Mouse (Mus musculus) forebrain, embryonic 16.5 days (tissue): ENCODE measurements around the gene Slc10a7. TPM values are rescaled to one million over a fixed set of nuclear protein-coding genes. Genes with fewer than 3 reads are reported as not detected.
"Not testable (repeated sequence)": the region's sequence is repeated elsewhere in the genome, so short reads cannot be mapped to it uniquely, and the experiment has no call there.

ENCODE experiments used
- ATAC-seq: fragments of 200-750 bp; cut with Nextera tagmentation; 2 replicates; pipeline ENCODE4 v1.8.0; 2017; ENCODE audit warnings: mild to moderate bottlenecking, moderate library complexity
- H3K27ac ChIP-seq: fragments of 300-500 bp; sonication (generic); 2 replicates; pipeline ENCODE4 v1.5.1; 2014; ENCODE audit warnings: low read length, control low read depth
- H3K27me3 ChIP-seq: fragments of 300-500 bp; sonication (generic); replicated peaks from 2 replicates; pipeline ENCODE4 v1.6.1; 2014; ENCODE audit warnings: low read length; ENCODE audit not compliant: control insufficient read depth, insufficient read depth
- H3K36me3 ChIP-seq: fragments of 300-500 bp; sonication (generic); 2 replicates; pipeline ENCODE4 v1.6.1; 2014; ENCODE audit not compliant: control insufficient read depth, insufficient read depth
- H3K4me1 ChIP-seq: fragments of 300-500 bp; sonication (generic); replicated peaks from 2 replicates; pipeline ENCODE4 v1.6.1; 2014; ENCODE audit warnings: low read length; ENCODE audit not compliant: control insufficient read depth, insufficient read depth
- H3K4me2 ChIP-seq: fragments of 300-500 bp; sonication (generic); 2 replicates; pipeline ENCODE4 v1.6.1; 2014; ENCODE audit warnings: mild to moderate bottlenecking, low read length, control low read depth
- H3K4me3 ChIP-seq: fragments of 300-500 bp; sonication (generic); replicated peaks from 2 replicates; pipeline ENCODE4 v1.5.1; 2014; ENCODE audit warnings: mild to moderate bottlenecking, low read length, control low read depth
- H3K9ac ChIP-seq: fragments of 300-500 bp; sonication (generic); replicated peaks from 2 replicates; pipeline ENCODE4 v1.6.1; 2014; ENCODE audit warnings: low read depth, low read length, control low read depth
- H3K9me3 ChIP-seq: fragments of 300-500 bp; sonication (generic); 2 replicates; pipeline ENCODE4 v1.6.1; 2016; ENCODE audit warnings: low read length; ENCODE audit not compliant: control insufficient read depth
- WGBS: fragments of 180-500 bp; shearing (Covaris S2); extraction: QIAGEN DNeasy Blood & Tissue Kit; methylation state at CpG from one replicate; pipeline ENCODE4 v1.1.7; 2014; 5-methylcytosine and 5-hydroxymethylcytosine counted together
- polyA plus RNA-seq: library from polyadenylated mRNA; unstranded; fragments of >200 nt; fragmentation: Nextera tagmentation; extraction: Ambion mirVana; gene quantifications from 2 replicates; pipeline ENCODE4 v1.2.1, GENCODE M21; 2015

The Slc10a7 gene
- polyA plus RNA-seq, 1 experiment from 2014 or later: 9.9 TPM

DNA sequence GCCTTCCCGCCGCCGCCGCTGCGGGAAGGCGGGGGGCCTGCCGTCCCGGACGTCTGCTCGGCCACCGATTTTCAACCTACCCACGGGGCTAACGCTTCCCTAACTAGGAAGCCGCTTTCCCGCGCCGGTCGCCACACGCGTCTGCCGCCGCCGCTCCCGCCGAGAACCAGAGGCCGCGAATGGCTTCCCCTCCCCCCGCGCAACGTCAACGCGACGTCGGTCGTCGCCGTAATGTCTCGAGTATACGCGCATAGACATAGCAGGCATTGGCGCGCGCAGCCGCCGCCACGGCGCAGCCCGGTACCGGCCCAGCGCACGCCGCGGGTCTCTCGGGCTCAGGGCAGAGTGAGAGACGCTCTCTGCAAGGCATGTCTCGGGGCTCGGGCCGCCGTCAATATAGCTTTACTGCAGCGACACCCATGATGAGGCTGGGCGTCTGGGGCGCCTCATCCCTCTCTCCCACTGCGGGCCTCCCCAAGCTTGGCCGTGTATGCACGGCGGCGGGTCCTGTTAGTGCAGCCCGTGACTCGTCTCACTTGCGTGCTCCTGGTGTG lies 350 bp upstream of the Slc10a7 start, which contains the start of gene Rbmxl1:
TSS of gene Rbmxl1 (minus strand) at position 180 of the 554 bp plus-strand sequence.
- WGBS: under 1% methylated on average over 70 of the region's 70 CpGs
- Histone ChIP-seq H3K36me3 (peaks cover 15% of the 10 kb centered on the region), H3K9me3 (no peaks in the 10 kb centered on the region), H3K4me2 (peak within 1 kb of the TSS; percentile 86), H3K27me3 (no peaks in the 10 kb centered on the region), H3K9ac (peak within 1 kb of the TSS; percentile 97), H3K4me3 (peak within 1 kb of the TSS; percentile 96), H3K4me1 (peaks cover 14% of the 10 kb centered on the region), H3K27ac (peak within 1 kb of the TSS; percentile 98)
- ATAC-seq: peak; percentile 92

DNA sequence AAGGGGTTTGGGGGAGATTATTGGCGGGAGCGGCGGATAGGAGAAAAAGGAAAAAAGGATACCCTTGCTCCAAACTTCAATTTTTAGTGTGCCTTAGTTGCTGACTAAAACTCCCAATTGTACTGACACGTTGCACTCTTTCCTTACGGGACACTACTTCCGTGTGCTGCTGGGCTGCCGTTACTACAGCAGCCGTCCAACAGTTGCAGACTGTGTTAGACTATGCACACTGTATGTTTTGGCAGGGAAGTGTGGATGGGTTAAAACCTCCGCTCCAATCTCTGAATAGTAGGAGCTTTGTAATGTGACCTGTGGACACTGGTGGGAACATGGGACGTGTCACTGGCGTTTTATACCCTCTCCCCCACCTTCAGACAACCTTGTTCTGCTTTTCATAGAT lies 948 bp downstream of the Slc10a7 start:
- Histone ChIP-seq H3K4me2 (peak overlapping the region; percentile 86), H3K36me3 (peaks cover 3% of the 10 kb centered on the region), H3K27me3 (no peaks in the 10 kb centered on the region), H3K4me1 (peaks cover 14% of the 10 kb centered on the region), H3K27ac (peak overlapping the region; percentile 98), H3K9ac (peak overlapping the region; percentile 97), H3K4me3 (peak overlapping the region; percentile 96), H3K9me3 (no peaks in the 10 kb centered on the region)
- no peak for ATAC-seq
- WGBS: 0% methylated on average over 11 of the region's 11 CpGs

DNA sequence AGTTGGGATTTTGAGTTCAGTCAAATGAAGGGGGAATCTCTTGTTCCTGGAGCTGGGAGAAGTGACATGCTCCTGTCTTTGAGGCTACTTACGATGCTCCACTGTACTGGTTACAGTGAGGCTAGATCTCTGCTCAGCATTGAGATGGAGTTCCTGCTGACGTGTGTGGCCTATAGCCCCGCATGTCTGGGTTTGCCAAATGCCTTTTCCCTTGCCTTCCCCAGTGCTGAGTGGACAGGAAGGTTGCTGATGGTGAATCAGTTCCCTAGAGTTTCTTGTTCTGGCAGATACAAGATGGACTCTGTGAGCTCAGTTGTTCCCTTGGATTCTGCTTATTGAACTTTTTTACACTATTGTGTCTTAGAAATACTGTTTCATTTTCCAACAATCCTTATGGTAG lies 1.8 kb downstream of the Slc10a7 start:
- WGBS: 57% methylated on average over 3 of the region's 3 CpGs
- H3K9ac ChIP-seq: no peak overlapping the region
- H3K4me3 ChIP-seq: no peak overlapping the region

DNA sequence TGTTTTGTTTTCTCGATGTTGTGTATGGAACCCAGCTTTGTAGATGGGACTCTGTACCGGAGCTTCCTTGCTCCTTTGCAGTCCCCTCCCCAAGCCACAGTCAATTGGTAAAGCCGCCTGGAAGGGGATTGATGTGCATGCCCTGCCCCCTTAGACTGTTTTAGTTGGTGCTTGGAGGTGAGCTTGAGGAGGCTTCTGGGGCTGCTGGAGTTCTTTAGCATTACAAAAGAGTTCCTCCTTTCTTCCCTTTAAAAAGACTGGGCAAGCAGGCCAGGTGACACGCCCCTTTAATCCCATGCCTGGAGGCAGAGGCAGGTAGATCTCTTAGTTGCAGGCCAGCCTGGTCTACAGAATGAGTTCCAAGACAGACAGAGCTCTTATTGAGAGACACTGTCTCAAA lies 4.0 kb downstream of the Slc10a7 start:
- ATAC-seq: no peak
- no peaks in the 10 kb centered on the region for H3K27me3 ChIP-seq
- H3K4me1 ChIP-seq: peaks cover 8% of the 10 kb centered on the region
- no peak overlapping the region for H3K4me2 ChIP-seq
- H3K4me3 ChIP-seq: no peak overlapping the region
- H3K27ac ChIP-seq: no peak overlapping the region
- H3K9ac ChIP-seq: no peak overlapping the region
- no peaks in the 10 kb centered on the region for H3K9me3 ChIP-seq
- peaks cover 3% of the 10 kb centered on the region; the same call in 1 of the 2 replicates for H3K36me3 ChIP-seq
- 84% methylated on average over 4 of the region's 4 CpGs for WGBS

More for the DNA sequence above, 1.8 kb downstream of the Slc10a7 start:
- no peak for ATAC-seq
- Histone ChIP-seq H3K27me3 (no peaks in the 10 kb centered on the region), H3K27ac (no peak overlapping the region), H3K9me3 (no peaks in the 10 kb centered on the region), H3K36me3 (peaks cover 6% of the 10 kb centered on the region), H3K4me1 (peaks cover 14% of the 10 kb centered on the region), H3K4me2 (no peak overlapping the region)

DNA sequence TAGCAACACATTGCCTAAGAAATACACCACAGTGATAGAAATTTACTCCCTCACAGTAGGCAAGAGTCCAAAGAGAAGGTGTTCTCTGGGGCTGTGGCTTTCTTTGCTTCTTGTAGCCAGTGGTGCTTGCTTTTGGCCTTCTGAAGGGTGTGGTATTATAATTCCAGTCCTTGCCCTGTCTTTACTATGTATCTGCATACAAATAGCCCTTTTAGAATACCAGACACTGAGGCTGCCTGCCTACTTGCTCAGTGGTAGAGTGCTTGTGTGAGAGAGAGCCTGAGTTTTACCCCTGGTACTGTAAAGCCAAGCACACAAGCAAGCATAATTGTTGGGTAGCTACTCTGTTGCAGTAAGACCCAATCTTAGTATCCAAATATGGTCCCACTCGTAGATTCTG lies 5.6 kb downstream of the Slc10a7 start:
- H3K9ac ChIP-seq: no peak overlapping the region
- WGBS: 89% methylated on average over 1 of the region's 1 CpGs
- H3K36me3 ChIP-seq: peaks cover 3% of the 10 kb centered on the region; the same call in 1 of the 2 replicates
- peaks cover 8% of the 10 kb centered on the region for H3K4me1 ChIP-seq
- no peak overlapping the region for H3K4me2 ChIP-seq
- H3K4me3 ChIP-seq: no peak overlapping the region
- no peak for ATAC-seq
- H3K9me3 ChIP-seq: no peaks in the 10 kb centered on the region
- no peak overlapping the region for H3K27ac ChIP-seq
- H3K27me3 ChIP-seq: no peaks in the 10 kb centered on the region

DNA sequence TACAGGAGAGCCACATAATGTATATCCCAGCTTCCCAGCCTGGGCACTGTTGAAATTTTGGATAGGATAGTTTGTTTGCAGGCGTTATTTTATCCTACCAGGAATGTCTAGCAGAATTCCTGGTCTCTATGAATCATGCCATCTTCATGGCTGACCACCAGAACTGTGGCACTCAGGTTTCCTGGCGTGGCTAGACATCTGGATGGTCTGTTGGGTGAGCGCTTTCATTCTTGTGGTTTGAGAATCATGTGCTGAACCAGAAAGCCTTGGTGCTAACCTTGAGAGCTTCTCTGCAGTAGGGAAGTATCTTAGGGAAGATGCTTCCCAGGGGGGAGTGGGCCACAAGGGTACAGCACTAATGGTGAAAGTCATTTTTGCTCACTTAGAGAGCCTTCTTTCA lies 6.0 kb downstream of the Slc10a7 start:
- H3K9me3 ChIP-seq: no peaks in the 10 kb centered on the region
- no peaks in the 10 kb centered on the region for H3K27me3 ChIP-seq
- ATAC-seq: no peak
- WGBS: 97% methylated on average over 3 of the region's 3 CpGs
- H3K4me3 ChIP-seq: no peak overlapping the region
- no peak overlapping the region for H3K4me2 ChIP-seq
- no peak overlapping the region for H3K27ac ChIP-seq
- H3K9ac ChIP-seq: no peak overlapping the region
- H3K36me3 ChIP-seq: peaks cover 3% of the 10 kb centered on the region; the same call in 1 of the 2 replicates
- peaks cover 7% of the 10 kb centered on the region for H3K4me1 ChIP-seq

DNA sequence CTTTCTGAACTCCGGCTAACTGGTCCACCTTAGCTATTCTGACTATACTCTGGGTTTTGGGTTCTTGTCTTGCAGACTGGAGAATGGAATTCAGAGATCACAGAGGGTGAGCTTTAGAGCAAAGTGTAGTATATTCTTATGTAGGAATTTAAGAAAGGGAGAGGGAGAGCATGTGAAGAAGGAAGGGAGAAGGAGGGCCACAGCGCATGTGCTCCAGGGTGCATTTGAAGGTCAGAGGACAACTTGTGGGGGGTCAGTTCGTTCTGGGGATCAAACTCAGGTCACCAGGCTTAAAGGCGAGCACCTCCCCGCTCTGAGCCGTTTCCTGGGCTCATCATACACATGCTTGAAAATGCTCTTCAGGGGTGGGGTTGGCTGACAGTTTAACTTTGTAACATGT lies 24.8 kb downstream of the Slc10a7 start:
- H3K9ac ChIP-seq: no peak overlapping the region
- no peaks in the 10 kb centered on the region for H3K4me1 ChIP-seq
- H3K4me2 ChIP-seq: no peak overlapping the region
- 83% methylated on average over 6 of the region's 6 CpGs for WGBS
- H3K9me3 ChIP-seq: no peaks in the 10 kb centered on the region
- no peak for ATAC-seq
- peaks cover 5% of the 10 kb centered on the region; the same call in 1 of the 2 replicates for H3K36me3 ChIP-seq
- no peaks in the 10 kb centered on the region for H3K27me3 ChIP-seq
- H3K4me3 ChIP-seq: no peak overlapping the region
- no peak overlapping the region for H3K27ac ChIP-seq

DNA sequence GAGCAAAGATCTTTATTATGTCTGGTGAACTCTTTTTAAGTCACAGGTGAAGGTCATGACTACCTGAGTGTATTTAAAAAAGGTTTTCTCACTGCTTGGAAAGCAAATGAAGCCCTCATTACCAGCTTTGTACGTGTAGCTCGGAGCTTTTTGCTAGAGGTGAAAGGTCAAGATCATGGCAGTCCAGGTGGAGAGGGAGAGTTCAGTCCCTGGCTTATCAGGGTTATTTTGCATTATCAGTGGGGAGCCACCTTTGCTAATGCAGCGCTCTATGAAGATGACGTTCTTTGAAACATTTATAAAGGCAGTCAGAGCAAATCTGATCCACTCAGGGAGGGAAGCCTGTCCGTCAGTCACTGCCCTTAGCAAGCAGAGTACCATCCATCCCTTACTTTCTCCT lies 27.6 kb downstream of the Slc10a7 start:
- H3K4me1 ChIP-seq: no peaks in the 10 kb centered on the region
- WGBS: 86% methylated on average over 5 of the region's 5 CpGs
- H3K4me2 ChIP-seq: no peak overlapping the region
- H3K4me3 ChIP-seq: no peak overlapping the region
- no peaks in the 10 kb centered on the region for H3K27me3 ChIP-seq
- H3K9me3 ChIP-seq: no peaks in the 10 kb centered on the region
- no peak overlapping the region for H3K27ac ChIP-seq
- no peak overlapping the region for H3K9ac ChIP-seq
- no peak for ATAC-seq
- peaks cover 5% of the 10 kb centered on the region; the same call in 1 of the 2 replicates for H3K36me3 ChIP-seq

DNA sequence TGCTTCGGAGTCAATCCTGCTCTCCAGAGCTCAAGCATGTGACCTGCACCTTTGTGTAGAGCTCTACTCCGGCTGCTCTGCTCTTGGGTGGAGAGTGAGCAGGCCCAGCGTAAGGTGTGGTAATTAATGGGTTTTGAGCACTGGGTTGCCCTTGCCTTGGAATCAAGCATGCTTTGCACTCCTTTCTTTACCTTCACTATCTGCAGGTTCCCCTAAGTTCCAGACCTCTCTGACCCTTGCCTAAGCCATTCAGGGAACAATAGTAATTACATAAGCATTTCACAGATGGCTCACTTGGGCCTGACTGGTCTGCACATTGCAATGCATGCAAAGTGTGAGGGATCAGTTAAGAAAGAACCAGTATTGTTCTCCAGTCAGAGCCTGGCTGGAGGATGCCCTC lies 28.6 kb downstream of the Slc10a7 start:
- Histone ChIP-seq H3K27ac (no peak overlapping the region), H3K27me3 (no peaks in the 10 kb centered on the region), H3K9ac (no peak overlapping the region), H3K36me3 (peaks cover 8% of the 10 kb centered on the region; the same call in 1 of the 2 replicates), H3K4me3 (no peak overlapping the region), H3K9me3 (no peaks in the 10 kb centered on the region), H3K4me1 (no peaks in the 10 kb centered on the region), H3K4me2 (no peak overlapping the region)
- no peak for ATAC-seq
- WGBS: 95% methylated on average over 3 of the region's 3 CpGs

DNA sequence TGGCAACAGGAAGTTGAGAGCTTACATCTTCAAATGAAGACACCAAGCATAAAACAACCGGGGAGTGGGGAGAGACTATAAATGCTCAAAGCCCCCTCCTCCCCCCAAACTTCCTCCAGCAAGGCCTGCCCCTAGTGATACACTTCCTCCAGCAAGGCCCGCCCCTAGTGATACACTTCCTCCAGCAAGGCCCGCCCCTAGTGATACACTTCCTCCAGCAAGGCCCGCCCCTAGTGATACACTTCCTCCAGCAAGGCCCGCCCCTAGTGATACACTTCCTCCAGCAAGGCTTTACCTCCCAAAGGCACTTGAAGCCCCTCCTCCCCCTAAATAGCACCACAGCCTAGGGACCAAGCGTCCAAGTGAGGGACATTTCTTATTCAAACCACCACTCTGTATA lies 33.5 kb downstream of the Slc10a7 start:
- 87% methylated on average over 4 of the region's 6 CpGs for WGBS
- not testable (repeated sequence) for ATAC-seq, H3K4me3 ChIP-seq, H3K9ac ChIP-seq, H3K4me2 ChIP-seq, H3K27ac ChIP-seq, H3K27me3 ChIP-seq, H3K4me1 ChIP-seq, H3K9me3 ChIP-seq, H3K36me3 ChIP-seq
